Mouse (Mus musculus) adrenal gland, postnatal 0 days (tissue): ENCODE results near the gene Frg2f1. TPM values are rescaled to one million over a fixed set of nuclear protein-coding genes. Genes with fewer than 3 reads are reported as not detected.

Source experiments
- polyA plus RNA-seq: library from polyadenylated mRNA; unstranded; fragments of >200 nt; fragmentation: Nextera tagmentation; extraction: Ambion mirVana; gene quantifications from 2 replicates; pipeline ENCODE4 v1.2.1, GENCODE M21; 2015

The Frg2f1 gene
- 4.5 and 5.3 TPM in 2 replicates for polyA plus RNA-seq

GRCm38 (mm10) chr4:119539031-119539824 lies at the start of gene Frg2f1:
Frg2f1 (minus strand) TSS chr4:119539529.

GRCm38 (mm10) chr4:119536615-119537014 lies 2.7 kb downstream of the Frg2f1 start, which contains the start of gene Foxj3:
Foxj3 (plus strand) TSS chr4:119537004.

GRCm38 (mm10) chr4:119492291-119492932 lies 46.9 kb downstream of the Frg2f1 start, which contains the start of gene Rimkla:
Rimkla (minus strand) TSS chr4:119492628.

Other genes starting within 250 kb of the Frg2f1 start
- gene Ybx1, start 244.9 kb downstream of the Frg2f1 start, polyA plus RNA-seq = 450 and 484 TPM in 2 replicates
- gene Ppih, start 219.0 kb downstream of the Frg2f1 start, polyA plus RNA-seq = 77.7 and 110 TPM in 2 replicates
- 22.5 and 24.1 TPM in 2 replicates for gene Ccdc30, start 124.0 kb downstream of the Frg2f1 start, polyA plus RNA-seq
- 76.2 and 117 TPM in 2 replicates for gene Ppcs, start 117.1 kb downstream of the Frg2f1 start, polyA plus RNA-seq
- gene Zmynd12, start 116.7 kb downstream of the Frg2f1 start, polyA plus RNA-seq = 4.2 and 6.6 TPM in 2 replicates
- 1.0 and 4.1 TPM in 2 replicates for gene Rimkla, start 46.9 kb downstream of the Frg2f1 start, polyA plus RNA-seq
- 9.8 and 12.8 TPM in 2 replicates for gene Foxj3, start 2.5 kb downstream of the Frg2f1 start, polyA plus RNA-seq
- gene Guca2a, start 98.2 kb upstream of the Frg2f1 start, polyA plus RNA-seq = 1.8 and 8.5 TPM in 2 replicates
- gene Guca2b, start 119.4 kb upstream of the Frg2f1 start, polyA plus RNA-seq = 0.40 and 4.4 TPM in 2 replicates
- 14.7 and 16.4 TPM in 2 replicates for gene Hivep3, start 194.3 kb upstream of the Frg2f1 start, polyA plus RNA-seq